ENCODE assay signal across 8 mouse cellular contexts in the genomic region with DNA sequence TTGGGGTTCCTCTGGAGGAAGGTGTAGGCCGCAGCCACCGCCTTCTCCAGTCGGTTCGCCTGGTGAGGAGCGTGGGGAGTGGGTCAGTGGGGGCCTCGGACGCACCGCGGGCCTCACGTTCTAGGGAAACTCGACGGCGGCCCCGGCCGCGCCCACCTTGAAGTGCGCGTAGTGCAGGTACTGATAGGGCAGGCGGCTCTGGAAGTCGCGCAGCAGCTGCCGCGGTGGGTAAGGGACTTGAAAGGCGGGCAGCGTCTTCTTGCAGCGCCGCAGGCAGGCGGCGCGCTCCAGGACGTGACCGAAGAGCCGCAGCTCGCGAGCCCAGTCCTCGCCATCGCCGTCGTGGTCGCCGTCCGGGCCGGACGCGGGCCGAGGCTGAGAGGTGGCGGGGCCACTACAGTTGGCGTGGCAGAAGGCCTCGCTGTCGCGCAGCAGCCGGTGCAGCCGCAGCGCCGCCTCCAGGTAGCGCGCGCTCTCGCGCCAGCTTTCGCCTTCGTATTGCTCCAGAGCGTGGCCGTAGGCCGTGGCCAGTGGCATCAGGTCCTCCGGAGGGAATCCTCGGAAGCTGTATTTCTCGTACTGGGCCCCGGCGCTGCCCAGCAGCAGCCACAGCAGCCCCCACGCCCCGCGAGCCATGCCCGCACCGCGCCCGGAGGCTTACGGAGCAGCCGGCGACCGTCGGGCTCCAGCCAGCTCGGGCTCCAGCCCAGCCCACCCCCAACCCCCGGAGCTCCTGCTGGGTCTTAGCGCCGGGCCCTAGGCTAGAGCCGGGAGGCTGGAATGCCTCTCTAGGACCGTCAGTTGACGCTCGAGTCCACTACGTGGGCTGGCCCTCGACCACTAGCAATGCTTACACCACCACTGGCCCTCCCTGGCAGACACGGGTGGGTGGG. TPM values are rescaled to one million over a fixed set of nuclear protein-coding genes. Genes with fewer than 3 reads are reported as not detected.
DNase-seq lines count a peak whose midpoint lies in the region; ATAC-seq and TF ChIP-seq lines count a peak whose summit lies in the region.

Gene P3h4, minus strand, starts transcription at position 816 of the 893 bp plus-strand sequence.

- peak within 1 kb of the TSS; percentile 65 for H3K4me2 ChIP-seq in hindbrain, embryonic 13.5 days

- ATAC-seq in hindbrain, embryonic 13.5 days (ENCODE audit: low FRiP score) = peak; percentile 93

- intact Hi-C loops in gastrocnemius, adult 2 months (cut with DNase I) = no loop called here
- intact Hi-C loops in left cerebral cortex, adult 2 months (cut with DNase I) = no loop called here

- peaks cover 40% of the 10 kb centered on the region for H3K4me1 ChIP-seq in hindbrain, embryonic 13.5 days (replicated peaks)

- no peaks in the 10 kb centered on the region for H3K9me3 ChIP-seq in hindbrain, embryonic 13.5 days

- peak within 1 kb of the TSS; percentile 92 for H3K4me3 ChIP-seq in gastrocnemius, adult 2 months
- peak within 1 kb of the TSS; percentile 63 for H3K4me3 ChIP-seq in hindbrain, embryonic 13.5 days
- peak within 1 kb of the TSS; percentile 84 for H3K4me3 ChIP-seq in left cerebral cortex, adult 2 months

- peak; percentile 83 for TF ChIP-seq CTCF in gastrocnemius, adult 2 months (IDR thresholded peaks at IDR 0.05)
- TF ChIP-seq CTCF in left cerebral cortex, adult 2 months (IDR thresholded peaks at IDR 0.05) = peak; percentile 71

- peaks cover 4% of the 10 kb centered on the region; the same call in 1 of the 2 replicates for H3K36me3 ChIP-seq in hindbrain, embryonic 13.5 days

- peak; percentile 88 for DNase-seq in ZHBTc4 (ENCODE audit: low read depth, low spot score)
- peak; percentile 92 to 94 for DNase-seq in cerebellum, postnatal 25 days
- peak; percentile 91 for DNase-seq in gastrocnemius, adult 2 months
- peak; percentile 72 to 77 for DNase-seq in left cerebral cortex, adult 2 months (ENCODE audit: extremely low spot score in 1 of 2, low spot score in 2 of 2)
- peak; percentile 92 to 94 for DNase-seq in lung, postnatal 4 days
- peak; percentile 75 for DNase-seq in right cerebral cortex, adult 18-20 months
- peak; percentile 86 for DNase-seq in urinary bladder, postnatal 14 days (ENCODE audit: low spot score)

- peak within 1 kb of the TSS; percentile 80 for H3K9ac ChIP-seq in hindbrain, embryonic 13.5 days

- peaks cover 46% of the 10 kb centered on the region for H3K27me3 ChIP-seq in hindbrain, embryonic 13.5 days

- peak within 1 kb of the TSS; percentile 90 for H3K27ac ChIP-seq in gastrocnemius, adult 2 months
- H3K27ac ChIP-seq in hindbrain, embryonic 13.5 days = peak within 1 kb of the TSS; percentile 79
- peak within 1 kb of the TSS; percentile 70 for H3K27ac ChIP-seq in left cerebral cortex, adult 2 months

- 2% methylated on average over 91 of the region's 93 CpGs for WGBS in hindbrain, embryonic 13.5 days

RNA-seq across cellular contexts. Expression of gene P3h4, which starts in this region (rescaled TPM):
- total RNA-seq in gastrocnemius, adult 2 months (2021) = 1 to 10 TPM; 2.0 to 4.6 TPM
- 17.6 and 20.2 TPM in 2 replicates for polyA plus RNA-seq in hindbrain, embryonic 13.5 days (2015; fragmentation: Nextera tagmentation; extraction: Ambion mirVana)
- 1 to 10 TPM; 7.6 to 9.4 TPM for total RNA-seq in left cerebral cortex, adult 2 months (2021)

Comparison
In these comparisons a context has a peak if more than half of its experiments do, and no peak if none do; other contexts are left out.
1. Peak in every context shown above with its lines: DNase-seq, ATAC-seq, H3K4me3 ChIP-seq and H3K27ac ChIP-seq.